Mouse (Mus musculus) right cerebral cortex, adult 2 months (tissue): ENCODE measurements at regions not wholly inside any gene's neighbourhood (a gene's known extent, or its start where the extent isn't known, plus 50 kb on each side); places are given as distances from the start of the nearest gene placed in this dataset.
A peak's percentile ranks its signal among the peaks of the same experiment; 100 is the strongest.
"Not testable (repeated sequence)": the region's sequence is repeated elsewhere in the genome, so short reads cannot be mapped to it uniquely, and the experiment has no call there.

Experiments
- DNase-seq, 2 experiments: peaks; one replicate each; pipeline ENCODE4 v3.0.0; 2021 to 2022; ENCODE audit warnings: low spot score in 2 of 2

DNA sequence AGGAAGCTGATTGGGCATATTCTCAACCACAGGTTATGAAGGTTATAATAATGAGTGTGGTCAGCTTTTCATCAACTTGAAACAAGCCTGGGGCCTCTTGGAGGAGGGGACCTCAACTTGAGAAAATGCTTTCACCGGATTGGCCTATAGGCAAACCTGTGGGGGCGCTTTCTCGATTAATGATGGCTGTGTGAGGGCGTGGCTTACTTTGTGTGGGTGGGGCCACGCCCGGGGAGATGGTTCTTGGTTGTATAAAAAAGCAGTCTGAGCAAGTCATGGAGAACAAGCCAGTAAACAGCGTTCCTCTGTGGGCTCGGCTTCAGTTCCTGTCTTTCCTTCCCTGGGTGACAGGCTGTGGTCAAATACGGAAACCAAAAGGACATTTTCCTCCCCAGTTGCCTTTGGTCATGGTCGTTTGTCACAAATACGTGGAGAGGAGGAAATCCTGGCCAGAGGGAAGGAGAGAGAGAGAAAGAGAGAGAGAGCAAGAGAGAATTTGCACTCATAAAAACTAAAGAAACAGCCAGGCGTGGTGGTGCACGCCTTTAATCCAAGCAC is 163.1 kb downstream of the Ifng start:
- no peak for DNase-seq

DNA sequence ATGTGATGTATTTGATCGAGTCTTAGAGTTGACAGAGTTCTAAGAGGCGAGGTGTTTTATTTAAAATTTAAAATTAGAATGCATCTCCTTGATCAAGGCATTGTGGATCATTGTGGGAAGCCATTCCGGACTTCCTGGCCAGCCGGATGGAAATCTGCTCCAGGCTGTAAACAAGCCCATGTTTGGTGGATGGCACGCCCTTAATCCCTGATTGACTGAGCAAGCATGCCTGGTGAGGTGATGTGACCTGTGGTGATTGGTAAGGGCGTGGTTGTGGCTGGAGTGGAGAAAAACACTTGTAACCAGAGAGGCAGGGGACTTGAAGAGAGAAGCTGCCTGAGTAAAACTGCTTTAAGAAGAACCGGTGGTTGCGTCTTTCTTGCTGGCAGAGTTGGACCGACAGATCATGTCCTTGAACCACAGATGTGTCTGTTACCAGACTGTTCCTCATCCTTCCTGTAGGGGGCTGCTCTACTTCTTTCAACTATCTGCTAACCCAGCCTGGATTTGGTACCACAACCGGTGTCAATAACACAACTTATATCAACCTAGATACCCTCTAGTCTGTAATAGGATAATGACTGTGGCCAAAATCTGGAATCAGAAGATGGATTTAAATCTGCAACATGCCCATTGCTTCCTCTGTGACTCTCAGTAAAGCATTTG is 164.4 kb downstream of the Ifng start:
- no peak for DNase-seq

DNA sequence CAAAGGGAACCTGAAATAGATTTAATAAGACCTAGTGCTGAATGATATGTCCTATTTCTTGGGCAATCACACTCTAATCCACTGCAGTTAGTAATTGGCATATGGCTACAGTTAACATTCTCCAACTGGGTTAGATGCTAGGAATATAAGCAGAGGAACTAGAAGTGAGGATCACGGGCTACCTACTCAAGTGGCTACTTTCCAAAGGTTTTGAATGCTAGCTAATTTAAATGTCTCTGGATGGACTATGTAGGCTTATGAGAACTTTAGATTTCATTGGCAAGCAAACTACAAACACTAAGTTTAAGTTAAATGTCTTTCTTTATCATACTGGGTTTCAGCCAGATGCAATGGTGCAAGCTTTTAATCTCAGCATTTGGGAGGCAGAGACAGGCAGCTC is 166.6 kb downstream of the Ifng start:
- no peak for DNase-seq

DNA sequence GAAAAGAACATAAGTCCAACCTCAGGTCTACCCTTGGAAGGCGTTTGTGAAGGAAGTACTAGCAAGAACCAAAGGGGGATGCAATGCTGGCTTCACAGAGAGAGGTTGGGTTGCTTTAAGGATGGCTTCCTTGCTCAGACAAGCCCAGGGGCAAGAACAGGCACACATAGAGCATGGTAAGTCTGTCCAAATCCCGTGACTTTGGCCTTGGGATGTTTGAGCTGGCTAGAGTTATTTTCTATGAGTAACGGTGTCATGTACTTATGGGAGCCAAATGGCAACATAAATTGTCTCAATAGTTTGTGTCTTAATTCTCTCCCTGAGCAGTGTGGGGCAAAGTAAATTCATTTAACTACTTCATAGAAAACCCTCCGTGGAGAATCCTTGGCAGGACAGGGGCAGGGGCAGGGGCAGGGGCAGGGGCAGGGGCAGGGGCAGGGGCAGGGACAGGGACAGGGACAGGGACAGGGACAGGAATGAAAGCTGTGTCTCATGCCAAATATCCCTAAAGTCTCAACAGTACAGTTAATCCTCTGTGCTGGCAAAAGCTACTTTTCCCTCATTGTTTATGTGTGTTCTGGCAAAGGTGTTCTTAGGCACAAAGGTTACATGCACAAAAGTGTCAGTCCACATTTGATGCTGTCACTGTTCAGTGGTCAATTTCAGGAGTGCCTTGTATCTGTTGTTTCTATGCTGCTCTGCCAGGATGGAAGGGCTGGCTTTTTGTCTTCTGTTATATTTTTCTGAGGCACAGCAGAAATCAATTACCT is 167.7 kb downstream of the Ifng start:
- DNase-seq, result no peak

- DNase-seq, result no peak
Measured at GRCm38 (mm10) chr10:118609157-118609556, 168.3 kb downstream of the Ifng start.

GRCm38 (mm10) chr10:118610868-118611461 is 170.1 kb downstream of the Ifng start:
- no peak for DNase-seq

DNA sequence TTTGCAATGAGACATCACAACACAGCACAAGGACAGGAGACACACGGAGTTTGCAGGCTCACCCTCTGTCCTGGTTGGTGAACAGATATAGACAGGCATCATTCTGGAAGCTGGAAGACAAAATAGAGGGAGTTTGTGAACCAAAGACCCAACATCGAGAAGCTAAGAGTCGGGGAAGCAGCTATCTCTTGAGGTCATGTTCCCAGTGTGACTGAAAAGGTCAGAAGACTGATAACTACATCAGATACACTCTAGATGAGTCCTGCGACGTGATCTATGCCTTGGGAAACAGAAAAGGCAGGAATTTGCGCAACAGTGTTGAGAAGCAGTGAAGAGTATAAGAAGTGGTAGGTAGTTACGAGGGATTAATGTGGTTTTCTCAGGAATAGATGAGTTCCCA is 171.2 kb downstream of the Ifng start:
- no peak for DNase-seq

DNA sequence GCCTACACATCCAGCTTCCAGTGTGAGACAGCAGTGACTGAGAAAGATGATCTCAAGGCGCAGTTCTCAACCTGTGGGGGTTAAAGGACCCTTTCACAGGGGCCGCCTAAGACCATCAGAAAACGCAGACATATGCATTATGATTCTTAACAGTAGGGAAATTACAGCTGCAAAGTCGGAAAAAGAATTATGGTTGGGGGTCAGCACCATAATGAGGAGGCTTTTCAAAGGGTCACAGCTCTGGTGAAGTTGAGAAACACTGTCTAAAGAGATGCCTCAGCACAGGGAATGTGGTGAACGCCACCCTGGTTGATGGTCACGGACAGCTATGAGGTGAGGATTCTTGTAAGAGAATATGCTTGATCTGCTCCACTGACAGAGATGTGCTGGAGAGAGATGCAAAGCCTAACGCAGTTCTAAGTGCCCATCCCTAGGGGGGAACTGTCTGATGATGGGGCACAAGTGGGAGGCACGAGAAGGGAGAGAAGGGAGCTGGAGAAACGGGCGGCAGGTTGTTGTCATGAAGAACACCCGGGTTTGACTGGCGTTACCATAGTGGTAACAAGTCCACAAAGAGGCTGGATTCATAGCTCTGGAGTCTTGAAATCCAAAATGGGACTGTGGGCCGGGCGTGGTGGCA is 172.3 kb downstream of the Ifng start:
- no peak for DNase-seq

DNA sequence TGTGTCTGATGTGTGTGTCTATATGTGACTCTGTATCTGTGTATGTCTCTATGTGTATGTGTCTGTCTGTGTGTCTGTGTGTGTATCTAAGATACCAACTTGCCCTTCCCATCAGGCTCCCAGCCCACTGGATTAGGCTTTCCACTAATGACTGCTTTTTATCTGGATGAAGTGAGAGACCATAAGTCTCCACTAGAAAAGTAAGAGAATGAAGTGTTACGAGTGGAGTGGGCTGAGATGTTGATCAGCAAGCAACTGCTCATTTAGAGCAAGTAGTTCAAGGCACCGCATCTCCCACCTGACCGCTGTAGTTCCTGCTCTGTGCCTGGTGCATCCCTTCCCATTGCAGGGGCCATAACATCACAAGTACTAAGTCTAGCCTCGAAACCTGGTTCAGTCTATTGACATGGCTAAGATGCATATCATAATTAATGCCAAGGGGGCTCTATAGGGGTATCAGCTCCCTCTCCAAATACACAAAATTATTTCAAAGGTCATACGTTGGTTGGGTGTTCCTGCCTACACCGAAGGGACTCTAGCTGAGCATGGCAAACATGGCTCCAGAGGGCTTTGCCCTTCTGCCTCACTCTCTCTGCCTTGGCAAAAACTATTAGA is 173.5 kb downstream of the Ifng start:
- no peak for DNase-seq

DNA sequence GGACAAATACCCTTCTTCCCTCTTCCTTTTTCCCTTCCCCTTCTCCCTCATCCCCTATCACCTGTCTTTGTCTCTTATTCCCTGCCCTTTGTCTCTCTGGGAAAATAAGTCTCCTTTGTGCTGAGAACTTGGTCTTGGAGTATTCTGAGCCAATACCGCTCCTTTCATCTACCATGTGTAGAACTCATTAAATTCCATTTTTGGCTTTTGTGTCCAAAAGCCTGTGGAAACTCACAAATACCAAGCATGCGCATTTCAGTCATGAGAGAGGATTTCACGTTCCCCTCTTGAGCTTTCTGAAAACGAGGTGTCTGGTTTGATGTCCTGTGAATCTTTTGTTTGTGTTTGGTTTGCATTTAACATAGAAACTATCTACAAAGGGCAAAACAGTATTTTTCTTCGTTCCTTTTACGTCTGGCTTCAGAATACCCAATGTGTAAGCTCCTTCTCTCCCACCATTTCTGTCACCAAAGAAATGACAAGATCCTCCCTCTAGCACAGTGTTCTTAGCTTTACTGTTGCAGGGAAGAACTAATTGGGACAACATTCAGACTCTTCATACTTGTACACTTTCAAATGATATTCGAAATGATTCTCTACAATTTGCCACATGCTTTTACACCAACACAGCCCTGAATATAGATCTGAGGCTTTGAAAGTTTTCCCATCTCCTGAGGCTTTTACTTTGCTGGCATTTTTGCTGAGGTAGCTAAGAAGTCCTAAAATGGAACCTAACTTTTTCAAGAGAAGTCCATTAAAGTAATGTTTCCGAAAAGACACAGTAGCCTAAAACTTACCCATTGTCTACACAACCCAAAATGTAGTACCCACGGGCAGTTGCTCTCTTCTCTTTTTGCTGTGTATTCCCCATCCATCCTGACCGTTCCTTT is 174.5 kb downstream of the Ifng start:
- no peak for DNase-seq

- no peak for DNase-seq
Measured at GRCm38 (mm10) chr10:118616031-118616615, 175.3 kb downstream of the Ifng start.

DNA sequence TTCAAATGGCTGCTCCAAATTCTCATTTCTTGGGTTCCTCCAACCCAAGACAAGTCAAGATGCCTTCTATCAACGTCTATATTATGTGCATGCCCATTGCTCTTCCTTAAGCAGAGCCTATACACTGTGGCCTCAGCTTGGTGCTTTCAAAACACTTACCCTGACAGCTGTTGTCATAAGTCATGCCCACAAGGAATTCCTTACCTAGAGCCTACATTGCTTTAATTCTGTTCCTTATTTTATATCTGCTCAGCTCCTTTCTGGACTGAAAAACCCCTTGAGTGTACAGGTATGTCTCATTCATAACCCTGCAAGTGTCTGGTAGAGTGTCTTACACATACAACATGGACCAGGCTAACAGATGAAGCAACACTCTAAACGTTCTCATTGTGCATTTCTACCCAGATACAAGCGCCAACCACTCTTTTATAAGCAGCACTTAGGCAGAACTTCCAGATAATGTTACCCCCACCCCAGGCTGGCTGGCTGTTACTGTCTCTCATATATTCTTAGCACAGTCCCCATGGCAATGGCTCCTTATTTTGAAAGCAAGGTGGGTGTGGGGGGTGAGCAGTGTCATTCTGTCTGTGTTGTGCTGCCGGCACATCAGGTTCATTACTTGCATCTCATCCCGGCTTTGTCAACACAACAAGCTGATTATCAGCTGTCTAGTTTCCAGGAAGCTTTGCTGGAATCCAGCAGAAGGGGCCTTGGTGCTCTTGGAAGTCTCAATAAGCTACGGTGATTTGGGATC is 176.6 kb downstream of the Ifng start:
- peak; percentile 47 to 48 for DNase-seq

DNA sequence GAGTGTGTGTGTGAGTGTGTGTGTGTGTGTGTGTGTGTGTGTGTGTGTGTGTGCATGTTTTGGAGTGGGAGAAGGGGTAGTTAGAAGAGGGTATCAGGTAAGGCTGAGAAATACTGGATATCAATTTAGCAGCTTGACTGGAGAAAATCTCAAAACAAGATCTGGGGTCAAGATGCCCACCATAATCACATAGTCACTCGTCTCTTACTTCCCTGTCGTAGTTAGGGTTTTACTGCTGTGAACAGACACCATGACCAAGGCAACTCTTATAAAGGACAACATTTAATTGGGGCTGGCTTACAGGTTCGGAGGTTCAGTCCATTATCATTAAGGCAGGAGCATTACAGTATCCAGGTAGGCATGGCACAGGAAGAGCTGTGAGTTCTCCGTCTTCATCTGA is 177.4 kb downstream of the Ifng start:
- not testable (repeated sequence) for DNase-seq

- DNase-seq, result no peak
Measured at GRCm38 (mm10) chr10:118618766-118619600, 178.1 kb downstream of the Ifng start.

GRCm38 (mm10) chr10:118619601-118620000 is 178.8 kb downstream of the Ifng start:
- no peak for DNase-seq

GRCm38 (mm10) chr10:118620611-118621010 is 179.8 kb downstream of the Ifng start:
- no peak for DNase-seq

GRCm38 (mm10) chr10:118621546-118621945 is 180.7 kb downstream of the Ifng start:
- no peak for DNase-seq

- no peak for DNase-seq
Measured at GRCm38 (mm10) chr10:118622131-118622530, 181.3 kb downstream of the Ifng start.

DNA sequence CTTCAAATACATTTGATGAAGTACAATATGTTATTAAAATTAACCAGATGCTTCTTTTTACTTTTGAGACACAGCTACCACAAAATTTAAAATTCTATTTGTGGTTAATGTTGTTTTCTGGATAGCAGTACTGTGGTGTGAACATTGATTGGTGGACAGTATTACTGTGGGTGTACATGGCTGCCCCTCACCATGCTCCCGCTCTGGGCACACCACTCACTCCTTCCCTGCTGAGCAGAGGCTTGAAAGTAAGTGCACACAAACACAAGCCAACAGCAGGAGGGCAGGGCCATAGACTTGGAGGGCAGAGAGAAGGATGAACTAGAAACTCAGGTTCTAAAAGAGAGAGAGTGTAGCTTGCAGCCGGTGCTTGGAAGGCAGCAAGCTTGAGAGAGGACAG is 182.1 kb downstream of the Ifng start:
- DNase-seq, result no peak
